Mouse (Mus musculus): ENCODE results near the gene Cse1l. TPM values are rescaled to one million over a fixed set of nuclear protein-coding genes. Genes with fewer than 3 reads are reported as not detected.

Gene Cse1l
- polyA plus RNA-seq (2016; fragmentation: Nextera tagmentation; extraction: Ambion mirVana), result 128 and 134 TPM in 2 replicates

DNA sequence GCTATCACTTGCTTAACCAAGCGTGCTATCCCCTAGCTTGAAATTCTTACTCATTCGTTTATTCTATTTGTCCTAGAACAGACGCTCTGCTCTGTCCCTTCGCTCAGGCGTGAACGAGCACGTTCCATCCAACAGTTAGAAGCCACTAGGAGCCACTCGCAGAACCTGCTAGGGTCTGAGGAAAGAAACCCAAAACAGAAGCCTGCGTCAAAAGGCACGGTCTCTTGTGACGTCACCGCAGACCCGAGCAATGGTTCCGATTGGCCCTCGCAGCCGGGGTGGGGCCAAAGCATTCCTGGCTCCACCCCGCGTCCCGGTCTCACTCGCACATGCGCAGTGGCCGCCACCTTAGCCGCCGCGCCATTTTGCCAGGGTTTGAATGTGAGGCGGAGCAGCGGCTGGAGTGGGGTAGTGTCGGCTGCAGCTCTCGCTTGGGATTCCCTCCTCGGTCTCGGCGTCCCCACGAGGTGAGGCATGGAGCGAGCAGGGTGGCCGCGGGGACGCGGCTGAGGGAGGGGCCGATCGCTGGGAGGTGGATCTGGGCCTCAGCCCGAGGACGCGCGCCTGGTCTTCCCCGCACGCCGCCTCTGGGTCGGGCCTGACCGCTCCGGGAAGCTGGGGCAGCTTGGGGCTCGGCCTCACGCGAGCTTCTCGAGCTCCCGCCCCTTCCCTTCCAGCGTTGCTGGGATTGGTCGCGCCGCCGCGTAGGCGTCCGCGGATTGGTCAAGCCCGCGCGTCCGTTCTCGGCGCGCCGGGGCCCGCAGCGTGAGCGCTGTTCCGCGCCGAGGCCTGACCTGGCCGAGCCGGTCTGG is at the start of gene Cse1l:
Gene Cse1l, plus strand, starts transcription at position 330 of the 812 bp plus-strand sequence.
- peak; percentile 96 for ATAC-seq (ENCODE audit: low FRiP score, low read depth)
- H3K4me2 ChIP-seq (replicated peaks), result peak within 1 kb of the TSS; percentile 88
- no peaks in the 10 kb centered on the region for H3K9me3 ChIP-seq
- H3K9ac ChIP-seq, result peak within 1 kb of the TSS; percentile 86
- peak within 1 kb of the TSS; percentile 87 for H3K4me3 ChIP-seq
- peak within 1 kb of the TSS; percentile 92 for H3K27ac ChIP-seq
- under 1% methylated on average over 80 of the region's 80 CpGs for WGBS
- peaks cover 10% of the 10 kb centered on the region for H3K4me1 ChIP-seq
- H3K27me3 ChIP-seq (replicated peaks), result no peaks in the 10 kb centered on the region
- H3K36me3 ChIP-seq, result peaks cover 4% of the 10 kb centered on the region; the same call in 1 of the 2 replicates

DNA sequence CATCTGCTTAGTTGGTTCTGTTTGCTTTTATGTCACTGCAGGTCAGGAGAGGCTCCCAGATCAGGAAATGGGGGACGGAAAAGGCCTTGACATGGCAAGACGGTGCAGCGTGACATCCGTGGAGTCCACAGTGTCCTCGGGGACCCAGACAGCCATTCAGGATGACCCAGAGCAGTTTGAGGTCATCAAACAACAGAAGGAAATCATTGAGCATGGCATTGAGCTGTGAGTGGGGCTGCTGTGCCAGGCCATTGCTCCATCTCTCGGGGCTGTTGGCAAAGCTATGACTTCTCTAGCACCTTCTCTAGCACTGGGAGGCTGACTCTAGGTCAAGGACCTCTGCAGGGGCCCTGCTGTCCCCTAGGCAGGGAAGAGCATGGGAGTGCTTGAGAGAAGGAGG is 49.5 kb upstream of the Cse1l start:
- no peak overlapping the region for H3K27ac ChIP-seq
- ATAC-seq (ENCODE audit: low FRiP score, low read depth), result no peak
- H3K4me1 ChIP-seq, result no peaks in the 10 kb centered on the region
- H3K36me3 ChIP-seq, result peaks cover 66% of the 10 kb centered on the region
- no peak overlapping the region for H3K9ac ChIP-seq
- H3K4me2 ChIP-seq (replicated peaks), result no peak overlapping the region
- H3K4me3 ChIP-seq, result no peak overlapping the region
- H3K9me3 ChIP-seq, result no peaks in the 10 kb centered on the region
- WGBS, result 93% methylated on average over 6 of the region's 6 CpGs
- H3K27me3 ChIP-seq (replicated peaks), result no peaks in the 10 kb centered on the region

DNA sequence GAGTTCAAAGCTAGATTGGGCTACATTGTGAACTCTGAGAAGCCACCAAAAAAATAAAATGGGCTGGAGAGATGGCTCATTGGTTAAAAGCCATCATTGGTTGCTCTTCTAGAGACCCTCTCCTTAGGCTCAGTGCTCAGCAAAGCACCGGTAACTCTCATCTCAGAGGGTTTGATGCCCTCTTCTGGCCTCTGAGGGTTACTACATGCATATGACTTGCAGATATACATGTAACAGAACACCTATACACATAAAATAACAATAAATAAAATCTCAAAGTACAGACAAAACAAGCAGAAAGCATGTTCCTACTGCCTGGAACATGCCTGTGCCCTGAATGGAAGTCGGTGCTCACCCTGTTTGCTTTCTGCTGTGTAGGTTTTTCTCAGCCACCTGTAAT is 48.7 kb upstream of the Cse1l start:
- Histone ChIP-seq H3K9me3 (no peaks in the 10 kb centered on the region), H3K4me2 (replicated peaks) (no peak overlapping the region), H3K27ac (no peak overlapping the region), H3K36me3 (peaks cover 67% of the 10 kb centered on the region), H3K4me1 (no peaks in the 10 kb centered on the region), H3K4me3 (no peak overlapping the region), H3K27me3 (replicated peaks) (no peaks in the 10 kb centered on the region), H3K9ac (no peak overlapping the region)
- ATAC-seq (ENCODE audit: low FRiP score, low read depth), result no peak
- 81% methylated on average over 2 of the region's 2 CpGs for WGBS

DNA sequence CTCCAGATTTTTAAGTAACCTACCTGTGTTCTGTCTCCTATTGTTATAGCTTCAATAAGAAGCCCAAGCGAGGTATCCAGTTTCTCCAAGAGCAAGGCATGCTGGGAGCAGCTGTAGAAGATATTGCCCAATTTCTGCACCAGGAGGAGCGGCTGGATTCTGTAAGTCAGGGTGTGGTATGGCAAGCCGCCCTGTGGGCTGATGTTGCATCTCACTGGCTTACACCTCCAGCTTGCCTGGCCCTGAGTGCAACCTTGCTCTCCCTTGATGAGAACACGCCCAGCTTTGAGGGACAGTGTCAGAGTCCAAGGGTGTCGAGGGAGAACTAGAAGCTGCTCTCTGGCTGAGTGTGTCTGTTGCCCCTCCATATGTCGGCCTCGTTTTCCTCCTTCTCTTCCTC is 46.6 kb upstream of the Cse1l start:
- 89% methylated on average over 7 of the region's 7 CpGs for WGBS
- Histone ChIP-seq H3K36me3 (peaks cover 65% of the 10 kb centered on the region), H3K9me3 (no peaks in the 10 kb centered on the region), H3K27me3 (replicated peaks) (no peaks in the 10 kb centered on the region), H3K4me1 (no peaks in the 10 kb centered on the region), H3K9ac (no peak overlapping the region), H3K4me3 (no peak overlapping the region), H3K4me2 (replicated peaks) (no peak overlapping the region), H3K27ac (no peak overlapping the region)
- no peak for ATAC-seq (ENCODE audit: low FRiP score, low read depth)

DNA sequence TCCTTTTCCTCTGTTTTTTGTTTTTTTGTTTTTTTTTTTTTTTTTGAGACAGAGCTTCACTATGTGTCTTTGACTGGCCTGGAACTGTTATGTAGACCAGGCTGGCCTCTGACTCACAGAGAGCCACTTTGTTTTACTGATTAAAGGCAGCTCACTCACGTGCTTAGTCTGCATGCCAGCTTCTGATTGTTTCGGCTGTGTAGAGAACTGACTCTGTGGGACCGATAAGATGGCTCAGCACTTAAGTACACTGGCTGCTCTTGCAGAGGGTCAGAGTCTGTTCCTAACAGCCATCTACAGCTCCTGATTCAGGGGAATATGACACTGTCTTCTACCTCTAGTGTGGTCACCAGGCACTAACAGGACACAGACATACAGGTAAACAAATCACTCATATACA is 43.3 kb upstream of the Cse1l start:
- Histone ChIP-seq H3K27ac (no peak overlapping the region), H3K9ac (no peak overlapping the region), H3K4me3 (no peak overlapping the region), H3K4me1 (no peaks in the 10 kb centered on the region), H3K27me3 (replicated peaks) (no peaks in the 10 kb centered on the region), H3K4me2 (replicated peaks) (no peak overlapping the region), H3K36me3 (peaks cover 69% of the 10 kb centered on the region), H3K9me3 (no peaks in the 10 kb centered on the region)
- ATAC-seq (ENCODE audit: low FRiP score, low read depth), result no peak
- WGBS, result 70% methylated on average over 3 of the region's 3 CpGs

DNA sequence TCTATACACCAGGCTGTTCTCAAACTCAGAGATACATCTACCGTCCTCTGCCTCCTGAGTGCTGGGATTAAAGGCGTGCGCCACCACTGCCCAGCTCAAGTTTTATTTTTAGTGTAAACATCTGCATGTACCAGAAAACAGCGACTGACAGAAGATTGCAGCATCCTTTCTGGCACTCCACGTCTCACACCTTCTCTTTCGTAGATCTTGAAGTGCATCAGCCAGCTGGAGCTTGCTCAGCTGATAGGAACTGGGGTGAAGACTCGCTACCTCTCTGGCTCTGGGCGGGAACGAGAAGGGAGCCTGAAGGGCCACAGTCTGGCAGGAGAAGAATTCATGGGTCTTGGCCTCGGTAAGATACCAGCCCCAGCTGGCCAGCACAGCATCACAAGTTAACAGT is 40.4 kb upstream of the Cse1l start:
- Histone ChIP-seq H3K36me3 (peaks cover 71% of the 10 kb centered on the region), H3K9me3 (no peaks in the 10 kb centered on the region), H3K27ac (no peak overlapping the region), H3K4me1 (no peaks in the 10 kb centered on the region), H3K4me3 (no peak overlapping the region), H3K4me2 (replicated peaks) (no peak overlapping the region), H3K9ac (no peak overlapping the region), H3K27me3 (replicated peaks) (no peaks in the 10 kb centered on the region)
- no peak for ATAC-seq (ENCODE audit: low FRiP score, low read depth)
- 90% methylated on average over 10 of the region's 10 CpGs for WGBS

DNA sequence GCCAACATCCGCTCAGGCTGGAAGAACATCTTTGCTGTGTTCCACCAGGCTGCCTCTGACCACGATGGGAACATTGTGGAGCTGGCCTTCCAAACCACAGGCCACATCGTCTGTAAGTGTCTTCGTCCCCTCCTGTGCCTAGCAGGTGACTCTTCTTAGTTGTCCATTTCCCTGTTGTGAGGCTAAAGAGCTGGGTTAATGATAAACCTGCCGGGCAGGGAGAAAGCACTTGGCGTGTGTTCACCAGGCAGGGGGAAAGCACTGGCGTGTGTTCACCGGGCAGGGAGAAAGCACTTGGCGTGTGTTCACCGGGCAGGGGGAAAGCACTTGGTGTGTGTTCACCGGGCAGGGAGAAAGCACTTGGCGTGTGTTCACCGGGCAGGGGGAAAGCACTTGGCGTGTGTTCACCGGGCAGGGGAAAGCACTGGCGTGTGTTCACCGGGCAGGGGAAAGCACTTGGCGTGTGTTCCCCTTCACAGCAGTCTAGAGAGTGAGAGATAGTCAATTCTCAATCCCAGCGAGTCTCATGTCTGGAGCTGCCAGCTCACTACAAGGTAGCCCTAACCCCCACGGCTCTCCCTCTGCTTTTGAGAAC is 35.5 kb upstream of the Cse1l start:
- no peak for ATAC-seq (ENCODE audit: low FRiP score, low read depth)
- no peaks in the 10 kb centered on the region for H3K27me3 ChIP-seq (replicated peaks)
- no peak overlapping the region for H3K9ac ChIP-seq
- H3K9me3 ChIP-seq, result no peaks in the 10 kb centered on the region
- H3K27ac ChIP-seq, result no peak overlapping the region
- WGBS, result 77% methylated on average over 20 of the region's 20 CpGs
- no peak overlapping the region for H3K4me3 ChIP-seq
- no peaks in the 10 kb centered on the region for H3K4me1 ChIP-seq
- no peak overlapping the region for H3K4me2 ChIP-seq (replicated peaks)
- peaks cover 63% of the 10 kb centered on the region for H3K36me3 ChIP-seq

DNA sequence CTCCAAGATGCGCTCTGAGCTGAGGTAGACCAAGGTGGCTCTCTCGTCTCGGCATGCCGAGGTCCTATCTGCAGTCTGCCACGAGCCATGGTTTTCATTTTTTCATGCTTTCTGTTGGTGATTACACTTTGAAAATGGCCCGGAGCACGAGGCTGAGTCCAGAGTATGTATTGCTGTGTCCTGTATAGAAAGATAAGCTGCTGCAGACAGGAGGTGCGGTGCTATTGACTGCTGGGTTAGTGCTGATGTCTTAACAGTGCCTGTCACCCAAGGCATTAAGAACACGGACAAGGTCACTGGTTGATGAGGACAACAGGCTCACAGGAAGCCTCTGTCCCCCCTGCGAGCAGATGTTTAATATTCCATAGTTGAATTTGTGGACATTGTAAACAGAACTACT is 34.9 kb upstream of the Cse1l start:
- no peak overlapping the region for H3K4me3 ChIP-seq
- no peak overlapping the region for H3K27ac ChIP-seq
- peaks cover 57% of the 10 kb centered on the region for H3K36me3 ChIP-seq
- 94% methylated on average over 10 of the region's 10 CpGs for WGBS
- H3K4me1 ChIP-seq, result no peaks in the 10 kb centered on the region
- no peaks in the 10 kb centered on the region for H3K27me3 ChIP-seq (replicated peaks)
- H3K4me2 ChIP-seq (replicated peaks), result no peak overlapping the region
- no peaks in the 10 kb centered on the region for H3K9me3 ChIP-seq
- ATAC-seq (ENCODE audit: low FRiP score, low read depth), result no peak
- H3K9ac ChIP-seq, result no peak overlapping the region

DNA sequence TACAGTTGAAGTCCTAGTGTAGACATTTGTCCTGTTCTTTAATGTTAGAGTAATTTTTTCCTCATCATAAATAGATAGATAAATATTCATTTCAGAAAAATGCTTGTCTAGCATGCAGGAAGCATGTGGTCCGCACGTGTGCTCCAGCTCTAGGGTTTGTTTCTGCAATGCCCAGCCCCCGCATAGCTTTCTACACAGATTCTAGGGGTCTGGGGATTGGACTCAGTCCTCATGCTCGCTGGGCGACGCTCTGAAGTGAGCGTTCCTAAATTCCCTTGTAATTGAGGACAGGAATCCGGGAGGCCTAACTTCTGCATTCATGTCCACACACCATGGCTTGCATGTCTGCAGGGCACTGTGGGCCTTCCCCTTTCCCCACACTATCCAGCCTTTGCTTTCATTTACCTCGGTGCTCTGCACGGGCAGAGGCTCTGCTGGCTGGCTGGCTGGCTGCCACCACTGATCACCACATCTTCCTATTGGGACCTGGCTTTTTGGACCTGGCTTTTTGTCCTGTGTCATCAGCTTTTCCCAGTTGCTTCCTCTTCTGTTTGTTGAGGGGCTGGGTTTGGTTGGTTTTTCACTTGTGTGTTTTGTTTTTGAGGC is 31.1 kb upstream of the Cse1l start:
- H3K4me2 ChIP-seq (replicated peaks), result no peak overlapping the region
- no peaks in the 10 kb centered on the region for H3K27me3 ChIP-seq (replicated peaks)
- H3K4me3 ChIP-seq, result no peak overlapping the region
- no peak for ATAC-seq (ENCODE audit: low FRiP score, low read depth)
- WGBS, result 84% methylated on average over 10 of the region's 10 CpGs
- H3K9me3 ChIP-seq, result no peaks in the 10 kb centered on the region
- H3K9ac ChIP-seq, result no peak overlapping the region
- H3K4me1 ChIP-seq, result no peaks in the 10 kb centered on the region
- H3K36me3 ChIP-seq, result peaks cover 47% of the 10 kb centered on the region
- H3K27ac ChIP-seq, result no peak overlapping the region

DNA sequence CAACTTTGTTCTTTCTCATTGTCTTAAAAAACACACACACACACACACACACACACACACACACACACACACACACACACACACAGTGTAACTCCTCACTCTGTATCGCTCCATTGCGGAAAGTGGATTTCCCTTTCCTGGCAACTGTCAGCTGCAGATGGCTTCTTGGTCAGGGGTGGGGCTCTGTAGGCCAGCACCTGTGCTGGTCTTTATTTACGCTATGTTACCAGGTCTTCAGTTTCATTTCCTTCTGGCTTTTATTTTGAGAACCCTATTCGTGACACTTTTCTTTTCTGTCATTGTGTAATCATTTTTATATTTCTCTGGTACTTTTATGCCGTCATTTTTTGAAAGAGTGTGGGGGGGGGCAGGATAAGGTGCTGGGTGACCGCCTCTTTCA is 30.3 kb upstream of the Cse1l start:
- Histone ChIP-seq H3K4me3 (no peak overlapping the region), H3K27ac (no peak overlapping the region), H3K36me3 (peaks cover 43% of the 10 kb centered on the region; the same call in 1 of the 2 replicates), H3K4me2 (replicated peaks) (no peak overlapping the region), H3K9ac (no peak overlapping the region), H3K9me3 (no peaks in the 10 kb centered on the region), H3K4me1 (no peaks in the 10 kb centered on the region), H3K27me3 (replicated peaks) (no peaks in the 10 kb centered on the region)
- ATAC-seq (ENCODE audit: low FRiP score, low read depth), result no peak
- WGBS, result 93% methylated on average over 6 of the region's 6 CpGs

DNA sequence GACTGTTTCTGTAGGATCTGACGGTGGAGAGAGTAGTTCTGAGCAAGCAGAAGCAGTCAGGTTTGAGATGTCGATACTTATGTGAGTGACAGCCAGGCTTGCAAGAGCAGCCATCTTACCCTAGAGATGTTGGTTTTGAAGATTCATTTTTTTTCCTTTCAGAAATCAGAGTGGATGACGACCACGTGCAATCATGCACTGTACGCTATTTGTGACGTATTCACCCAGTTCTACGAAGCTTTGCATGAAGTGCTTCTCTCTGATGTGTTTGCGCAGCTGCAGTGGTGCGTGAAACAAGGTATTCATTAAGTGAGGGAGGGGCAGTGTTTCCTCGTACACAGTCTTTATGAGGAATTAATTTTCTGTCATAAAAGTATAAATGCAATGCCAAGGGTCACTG is 29.5 kb upstream of the Cse1l start:
- Histone ChIP-seq H3K4me1 (no peaks in the 10 kb centered on the region), H3K4me2 (replicated peaks) (no peak overlapping the region), H3K36me3 (peaks cover 43% of the 10 kb centered on the region; the same call in 1 of the 2 replicates), H3K27ac (no peak overlapping the region), H3K9ac (no peak overlapping the region), H3K9me3 (no peaks in the 10 kb centered on the region), H3K4me3 (no peak overlapping the region), H3K27me3 (replicated peaks) (no peaks in the 10 kb centered on the region)
- WGBS, result 89% methylated on average over 10 of the region's 10 CpGs
- ATAC-seq (ENCODE audit: low FRiP score, low read depth), result no peak

DNA sequence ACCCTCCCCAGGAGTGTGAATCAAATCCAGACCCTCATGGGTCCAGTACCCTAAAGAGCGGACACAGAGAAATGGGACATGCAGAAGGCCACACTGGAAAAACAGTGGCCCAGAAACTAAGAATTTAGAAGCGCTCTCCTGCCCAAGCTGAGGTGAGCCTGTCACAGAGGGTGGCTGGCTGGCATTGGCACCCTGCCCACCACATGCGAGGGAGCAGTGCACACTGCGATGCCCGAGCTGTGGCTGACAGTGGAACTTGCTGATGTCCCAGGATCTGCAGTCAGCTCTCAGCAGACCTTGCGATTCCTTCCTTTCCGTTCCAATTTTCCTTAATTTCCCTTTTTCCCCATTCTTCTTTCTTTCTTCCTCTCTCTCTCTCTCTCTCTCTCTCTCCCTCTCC is 20.8 kb upstream of the Cse1l start:
- Histone ChIP-seq H3K36me3 (peaks cover 17% of the 10 kb centered on the region), H3K4me1 (no peaks in the 10 kb centered on the region), H3K4me3 (no peak overlapping the region), H3K27ac (no peak overlapping the region), H3K27me3 (replicated peaks) (no peaks in the 10 kb centered on the region), H3K4me2 (replicated peaks) (no peak overlapping the region), H3K9me3 (no peaks in the 10 kb centered on the region), H3K9ac (no peak overlapping the region)
- ATAC-seq (ENCODE audit: low FRiP score, low read depth), result no peak
- WGBS, result 94% methylated on average over 7 of the region's 7 CpGs

Measured in neural tube, embryonic 12.5 days (tissue).